Mouse (Mus musculus) left cerebral cortex, adult 18-20 months (tissue): ENCODE results near the gene Tfdp2. TPM values are rescaled to one million over a fixed set of nuclear protein-coding genes. Genes with fewer than 3 reads are reported as not detected.

Experiments used
- DNase-seq, 2 experiments: peaks; one replicate each; pipeline ENCODE4 v3.0.0; 2021 to 2022; ENCODE audit warnings: low spot score in 2 of 2, mixed read lengths in 1 of 2
- total RNA-seq, 2 experiments: library from RNA; stranded (reverse); gene quantifications; 2 replicates each; pipeline ENCODE4 v1.2.3; 2021

Gene Tfdp2
- total RNA-seq, 2 experiments from 2014 or later, result 34.2 to 35.7 TPM

DNA sequence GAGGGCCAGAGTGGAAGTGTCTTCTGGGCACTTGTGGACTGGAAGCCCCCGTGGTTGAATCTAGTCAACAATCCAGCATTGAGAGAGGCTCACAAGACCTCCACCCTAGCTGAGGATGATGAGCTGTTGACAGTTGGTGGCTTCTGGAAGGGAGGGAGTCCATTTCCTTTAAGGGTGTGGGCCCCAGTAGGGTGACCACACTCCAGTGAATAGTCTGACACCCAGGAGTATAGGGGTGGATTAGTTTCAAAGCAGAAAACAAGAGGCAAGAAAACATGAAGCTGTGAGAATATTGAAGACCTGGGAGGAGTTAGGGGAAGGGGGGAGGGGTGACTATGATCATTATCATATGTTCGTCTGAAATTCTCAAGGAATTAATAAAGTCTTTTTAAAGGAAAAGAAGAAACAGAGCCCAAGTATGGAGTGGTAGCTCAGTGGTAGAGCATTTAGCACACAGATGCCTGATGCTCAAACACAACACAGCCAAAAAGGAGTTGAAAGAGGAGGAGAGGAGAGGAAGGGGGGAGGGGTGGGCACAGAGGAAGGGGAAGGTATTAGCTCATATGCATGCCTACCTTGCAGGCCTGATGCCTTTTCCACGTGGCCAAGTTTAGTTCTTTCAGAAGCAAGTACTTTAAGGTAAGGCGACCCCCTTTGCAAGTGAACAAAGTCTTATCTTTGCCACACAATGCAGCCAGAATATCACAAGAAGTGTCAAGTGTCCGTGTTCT is 173.7 kb downstream of the Tfdp2 start:
- DNase-seq, result no peak

DNA sequence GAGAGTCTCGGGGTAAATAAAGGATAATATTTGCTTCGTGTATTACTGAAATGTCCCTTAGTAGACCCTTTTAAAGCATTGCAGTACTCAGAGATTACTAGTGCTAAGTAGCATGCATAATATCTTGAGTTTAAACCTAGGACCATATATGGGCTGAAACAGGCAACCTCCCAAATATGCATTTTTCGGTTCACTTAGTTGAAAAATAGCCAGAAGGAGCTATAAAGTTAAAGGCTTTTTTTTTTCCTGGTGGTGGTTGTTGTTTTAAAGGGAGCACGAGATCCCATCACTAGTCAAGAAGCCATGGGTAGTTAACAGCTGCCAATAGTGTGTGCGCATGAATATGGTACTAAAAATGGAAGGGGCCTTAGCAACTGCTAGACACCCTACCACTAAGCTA is 175.0 kb downstream of the Tfdp2 start:
- no peak for DNase-seq

Other genes starting within 250 kb of the Tfdp2 start
- gene Xrn1, start 241.5 kb upstream of the Tfdp2 start, total RNA-seq, result 10 to 100 TPM; 20.6 to 24.1 TPM
- 1 to 10 TPM; 3.4 to 4.2 TPM for gene Gk5, start 76.9 kb upstream of the Tfdp2 start, total RNA-seq
- 100 to 1,000 TPM in 1 of 2 experiments, 10 to 100 TPM in 1; 89.6 to 100 TPM for gene Atp1b3, start 168.2 kb downstream of the Tfdp2 start, total RNA-seq